Mouse (Mus musculus) 416B (cell line): ENCODE results near the gene Mbd5.

Experiments
- DNase-seq: peaks from one replicate; pipeline ENCODE4 v3.0.0; 2011; ENCODE audit warnings: low read depth

The Mbd5 gene

GRCm38 (mm10) chr2:48948841-48949584 lies at the start of gene Mbd5:
TSS of gene Mbd5 (plus strand) at chr2:48949508.
- peak; percentile 99 for DNase-seq

DNA sequence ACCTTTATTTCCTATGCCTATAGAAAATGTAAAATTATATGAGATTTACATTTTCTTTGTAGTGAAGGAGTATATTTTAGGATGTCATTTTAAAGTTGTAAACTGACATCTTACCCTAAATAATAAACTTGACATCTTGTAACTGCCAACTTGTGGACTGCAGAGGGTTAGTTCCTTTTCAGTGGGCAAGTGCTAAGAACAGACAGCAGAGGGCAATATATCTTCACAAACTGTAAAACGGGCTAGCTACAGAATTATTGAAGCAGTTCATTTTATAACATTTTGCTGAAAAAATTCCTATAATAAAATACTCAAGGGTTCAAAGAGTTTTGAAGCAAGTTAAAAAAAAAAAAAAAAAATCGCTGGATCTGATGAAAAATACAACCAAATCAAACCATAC lies 40.4 kb upstream of the Mbd5 start:
- peak; percentile 74 for DNase-seq

- DNase-seq, result no peak
Observed at GRCm38 (mm10) chr2:48914185-48914584, 35.1 kb upstream of the Mbd5 start.

- DNase-seq, result peak; percentile 65
Observed at GRCm38 (mm10) chr2:48915832-48916231, 33.5 kb upstream of the Mbd5 start.

DNA sequence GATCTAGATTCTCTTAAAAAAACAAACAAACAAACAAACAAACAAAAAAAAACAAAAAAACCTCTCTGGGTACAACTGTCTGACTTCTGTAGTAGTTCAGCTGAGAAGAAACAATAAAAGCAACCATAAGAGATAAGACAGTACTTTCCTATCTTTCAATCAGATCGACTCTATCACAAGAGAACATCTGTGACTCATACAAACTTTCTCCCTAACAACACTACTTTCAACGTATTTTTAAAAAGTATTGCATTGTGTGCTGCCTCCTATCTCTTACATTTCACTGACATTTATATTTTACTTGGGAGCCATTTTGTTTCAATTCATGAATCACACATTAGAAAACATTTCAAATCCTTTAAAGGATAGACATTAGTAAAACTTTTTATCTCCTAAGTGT lies 14.2 kb upstream of the Mbd5 start:
- DNase-seq, result peak; percentile 54

DNA sequence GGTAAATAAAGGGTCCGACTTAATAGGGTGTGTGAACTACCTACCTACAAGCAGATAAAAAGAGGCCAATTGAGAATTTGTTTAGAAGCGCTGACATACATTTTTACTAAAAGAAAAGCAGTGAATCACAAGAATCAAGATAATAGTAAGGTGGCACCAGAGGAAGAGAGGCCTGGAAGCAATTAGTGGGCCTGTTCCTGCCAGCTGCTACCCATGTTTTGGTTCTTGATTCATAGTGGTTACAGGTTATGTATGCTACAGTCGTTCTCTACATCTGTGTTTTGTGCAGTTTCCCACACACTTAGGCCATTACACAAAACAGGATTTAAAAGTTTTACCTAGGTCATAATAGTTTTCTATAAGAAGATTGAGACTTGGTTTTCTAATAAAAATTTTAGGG lies 1.5 kb upstream of the Mbd5 start:
- peak; percentile 29 for DNase-seq

- peak; percentile 67 for DNase-seq
Observed at GRCm38 (mm10) chr2:48949743-48950251, 489 bp downstream of the Mbd5 start.

DNA sequence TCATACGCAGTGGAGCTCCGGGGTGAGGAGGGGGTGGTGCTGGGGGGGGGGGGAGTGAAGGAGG lies 776 bp downstream of the Mbd5 start, which contains the start of gene Orc4:
Gene Orc4, minus strand, starts transcription at position 26 of the 64 bp plus-strand sequence.
- DNase-seq, result no peak

DNA sequence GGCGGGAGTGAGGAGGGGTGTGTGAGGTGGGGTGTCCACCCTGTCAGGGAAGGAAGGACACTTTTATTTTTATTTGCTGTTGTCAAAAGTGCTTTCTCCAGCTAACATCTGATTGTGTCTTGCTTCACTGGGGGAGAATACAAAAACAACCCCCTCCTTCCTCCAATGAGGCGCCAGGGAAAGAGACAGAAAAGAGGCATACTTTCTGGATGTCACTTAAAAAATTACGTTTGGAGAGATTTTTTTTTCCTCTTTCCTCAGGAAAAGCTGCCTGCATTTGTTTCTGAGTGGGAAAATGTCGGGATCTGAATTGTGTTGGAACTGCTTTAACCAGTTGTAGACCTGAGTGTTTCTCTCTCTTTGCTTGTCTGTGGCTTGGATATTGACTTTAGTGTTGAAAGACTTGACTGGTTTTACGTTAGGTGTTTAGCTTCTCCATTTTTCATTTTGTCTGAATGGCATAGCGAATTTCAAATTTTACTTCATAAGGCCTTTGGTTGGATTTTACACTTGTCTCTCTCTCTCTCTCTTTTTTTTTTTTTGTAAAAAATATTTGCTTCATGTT lies 1.1 kb downstream of the Mbd5 start:
- peak; percentile 63 for DNase-seq

DNA sequence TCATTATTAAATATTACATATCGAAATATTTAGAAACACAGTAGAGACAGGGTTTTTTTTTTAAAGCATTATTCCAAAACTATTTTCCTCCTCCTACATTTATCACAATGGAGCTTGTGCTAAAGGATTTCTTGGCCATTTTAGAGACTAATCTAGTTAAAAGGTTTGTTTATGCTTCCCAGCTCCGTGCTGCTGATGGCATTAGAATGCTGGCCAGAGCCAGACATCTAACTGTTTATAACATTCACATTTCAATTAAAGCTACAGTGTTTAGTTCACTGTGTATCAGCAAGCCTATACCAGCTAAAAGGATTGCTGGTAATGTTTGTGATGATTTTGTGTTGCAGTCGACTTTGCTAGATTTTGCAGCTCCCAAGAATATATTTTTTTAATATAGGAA lies 7.3 kb downstream of the Mbd5 start:
- no peak for DNase-seq

GRCm38 (mm10) chr2:48978920-48979319 lies 29.6 kb downstream of the Mbd5 start:
- DNase-seq, result peak; percentile 51

GRCm38 (mm10) chr2:48990322-48990721 lies 41.0 kb downstream of the Mbd5 start:
- no peak for DNase-seq

DNA sequence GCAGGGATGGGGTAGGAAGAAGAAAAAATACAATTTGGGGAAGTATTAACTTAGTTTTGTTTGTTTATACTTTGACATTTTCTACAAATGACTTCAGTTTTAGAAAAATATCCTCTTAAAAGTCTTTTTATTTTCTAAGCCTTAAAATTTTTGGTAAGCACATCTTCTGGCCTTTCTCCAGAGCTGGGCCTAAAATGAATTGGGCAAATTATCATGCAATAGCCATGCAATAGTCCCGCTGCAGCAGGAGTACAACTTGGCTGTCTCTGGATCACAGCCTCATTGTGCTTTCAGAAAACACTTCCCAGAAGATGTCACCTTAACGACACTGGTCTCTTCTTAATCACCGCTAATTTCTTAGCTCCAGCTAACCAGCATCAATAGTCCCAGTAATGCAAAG lies 91.2 kb downstream of the Mbd5 start:
- DNase-seq, result no peak

DNA sequence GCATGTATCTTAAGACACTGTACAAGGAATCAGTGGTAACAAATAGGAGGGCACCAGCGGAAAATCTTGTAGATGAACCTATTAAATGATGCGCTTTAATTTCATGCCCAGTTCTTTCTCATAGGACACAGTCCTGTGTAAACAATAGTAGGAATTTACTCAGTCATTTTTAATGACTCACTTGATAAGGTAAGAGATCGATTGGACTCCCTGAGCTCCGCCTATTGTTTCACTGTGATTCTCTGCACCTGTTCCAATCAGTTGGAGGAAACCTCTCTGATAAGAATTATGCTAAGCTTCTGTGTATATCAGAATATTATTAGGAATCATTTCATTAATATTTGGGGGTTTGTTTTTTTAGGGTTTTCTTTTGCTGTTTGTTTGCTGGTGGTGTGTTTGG lies 100.7 kb downstream of the Mbd5 start:
- no peak for DNase-seq

DNA sequence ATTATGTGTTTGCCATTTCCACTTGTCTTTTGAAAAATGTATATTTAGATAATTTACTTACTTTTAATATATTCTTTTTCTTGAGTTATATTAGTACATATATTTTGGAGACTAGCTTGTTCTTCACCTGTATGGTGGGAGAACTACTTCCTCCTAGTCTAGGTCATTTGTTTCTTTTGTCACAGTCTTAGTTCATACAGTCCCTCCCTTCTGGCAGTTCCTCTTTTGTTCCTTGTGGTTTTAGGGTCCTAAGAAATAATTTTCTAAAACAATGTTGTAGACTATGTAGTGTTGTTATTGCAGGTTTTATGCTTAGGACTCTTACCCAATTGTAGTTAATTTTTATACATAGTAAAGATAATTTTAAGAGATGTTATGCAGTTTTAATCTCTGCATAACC lies 118.6 kb downstream of the Mbd5 start:
- peak; percentile 37 for DNase-seq

DNA sequence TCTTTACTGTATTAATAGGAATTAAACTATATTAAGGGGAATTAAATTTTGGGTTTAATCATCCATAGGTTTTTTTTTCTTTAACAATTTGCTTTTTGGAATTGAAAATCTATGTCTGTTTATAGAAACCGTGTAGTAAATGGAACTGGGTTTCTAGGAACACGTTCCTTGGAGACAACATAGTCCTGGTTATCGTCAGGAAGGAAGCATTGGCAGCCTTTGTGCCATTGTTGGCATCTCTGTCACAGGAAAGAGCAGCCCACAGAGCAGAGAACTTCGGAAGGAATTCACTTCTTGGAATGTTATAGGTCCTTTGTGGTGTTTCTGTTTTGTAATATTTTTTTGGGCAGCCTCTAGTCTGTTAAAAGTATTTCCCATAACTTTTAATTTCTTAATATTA lies 135.7 kb downstream of the Mbd5 start:
- no peak for DNase-seq

DNA sequence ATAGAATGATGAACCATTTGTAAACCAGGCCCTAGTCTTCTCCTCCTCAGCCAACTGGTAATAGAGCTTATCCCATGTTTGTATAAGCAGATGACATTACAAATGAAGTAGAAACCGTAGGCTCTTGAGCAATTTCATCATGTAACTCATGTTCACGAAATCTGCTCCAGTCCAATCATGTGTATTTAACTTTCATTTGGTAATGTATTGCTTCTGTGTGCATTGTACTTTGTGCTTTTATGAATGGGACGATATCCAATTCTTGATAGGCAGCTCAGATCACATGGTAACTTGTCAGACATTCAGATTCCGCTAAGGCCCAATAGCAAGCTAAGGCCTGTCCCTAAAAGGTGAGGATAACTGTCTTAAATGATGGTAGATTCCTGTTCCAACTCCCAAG lies 141.5 kb downstream of the Mbd5 start:
- no peak for DNase-seq

GRCm38 (mm10) chr2:49096765-49097164 lies 147.5 kb downstream of the Mbd5 start:
- DNase-seq, result no peak

DNA sequence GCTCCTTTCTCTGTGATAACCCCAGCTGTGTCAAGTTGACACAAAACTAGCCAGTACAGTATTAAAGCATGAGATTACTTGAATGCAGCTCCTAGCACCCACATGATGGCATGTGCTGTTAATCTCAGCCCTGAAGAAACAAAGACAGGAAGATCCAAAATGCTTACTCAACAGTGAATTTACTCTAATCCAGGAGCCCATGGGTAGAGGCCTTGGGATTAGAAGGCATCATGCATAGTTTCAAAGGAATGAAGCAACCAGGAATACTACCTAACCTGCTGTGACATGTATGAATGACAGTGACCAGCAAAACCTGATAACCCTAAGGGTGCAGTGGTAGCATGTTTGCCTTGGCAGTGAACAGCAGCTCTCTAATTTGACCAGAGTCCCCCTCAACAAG lies 159.6 kb downstream of the Mbd5 start:
- DNase-seq, result no peak

DNA sequence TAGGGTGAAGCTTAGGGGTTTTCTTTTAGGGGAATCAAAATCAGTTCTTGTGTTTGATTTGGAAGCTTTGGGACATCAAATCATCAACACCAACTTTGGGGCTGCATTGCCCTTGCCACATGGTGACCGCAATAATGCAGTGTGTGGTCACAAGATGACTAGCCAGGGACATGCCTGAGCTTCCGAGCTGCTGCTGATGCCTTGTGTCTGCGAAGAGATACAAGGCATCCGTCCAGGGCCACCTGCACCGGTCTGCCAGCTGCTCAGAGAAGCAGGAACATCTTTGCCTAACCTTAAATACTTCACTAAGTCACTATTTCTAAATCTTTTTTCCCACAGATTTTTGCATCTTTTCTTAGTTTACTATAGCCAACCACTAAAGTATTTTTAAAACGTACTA lies 170.6 kb downstream of the Mbd5 start:
- no peak for DNase-seq

- peak; percentile 45 for DNase-seq
Observed at GRCm38 (mm10) chr2:49121603-49122002, 172.3 kb downstream of the Mbd5 start.

GRCm38 (mm10) chr2:49142186-49142585 lies 192.9 kb downstream of the Mbd5 start:
- no peak for DNase-seq

DNA sequence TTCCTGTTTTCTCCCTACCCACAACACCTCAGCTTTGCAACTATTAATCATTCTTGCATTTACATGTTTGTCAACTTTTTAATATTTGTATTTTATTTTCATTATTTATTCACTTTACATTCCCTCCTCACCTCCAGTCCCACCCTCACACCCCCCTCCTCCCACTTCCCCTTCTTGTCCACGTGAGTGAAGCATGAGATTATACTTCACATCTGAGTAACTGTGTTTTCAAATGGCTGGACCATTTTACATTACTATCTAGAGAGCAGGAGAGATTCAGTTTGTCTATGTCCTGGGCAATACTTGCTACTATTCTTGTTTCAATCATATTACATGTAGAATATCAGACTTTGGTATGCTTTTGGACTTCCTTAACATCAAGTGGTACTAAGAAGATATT lies 204.3 kb downstream of the Mbd5 start:
- DNase-seq, result no peak

DNA sequence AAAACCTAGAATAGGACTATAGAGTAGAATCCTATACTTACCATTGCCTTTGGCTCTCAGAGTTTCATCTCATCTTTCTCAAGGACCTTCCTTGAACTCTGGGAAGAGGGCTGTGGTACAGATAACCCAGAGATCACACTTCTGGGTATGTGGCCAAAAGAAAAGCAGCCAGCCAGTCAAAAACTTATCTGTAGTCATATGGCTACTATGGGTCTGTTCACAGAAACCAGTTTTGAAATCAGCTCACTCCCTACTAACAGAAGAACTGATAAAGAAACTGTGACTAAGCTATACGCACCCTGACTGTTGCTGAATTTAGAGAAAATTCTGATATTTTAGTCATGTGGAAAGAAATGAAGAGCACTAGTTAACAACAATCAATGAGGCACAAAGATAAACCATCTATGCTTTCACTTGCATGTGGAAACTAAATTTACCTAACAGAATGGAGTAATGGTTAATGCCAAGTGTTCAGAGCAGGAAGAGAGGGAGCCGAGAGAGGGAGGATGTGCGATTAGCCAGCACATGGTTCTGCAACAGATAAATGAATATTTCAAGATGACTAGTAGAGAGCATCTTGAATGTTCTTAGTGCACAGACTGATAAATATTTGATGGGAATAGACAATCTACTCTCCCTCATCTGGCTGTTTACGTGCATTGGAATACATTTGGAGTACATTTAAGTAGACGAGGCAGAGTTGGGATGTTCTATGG lies 211.1 kb downstream of the Mbd5 start:
- peak; percentile 15 for DNase-seq
